Mouse (Mus musculus) forebrain, embryonic 12.5 days (tissue): Measurements from ENCODE around the gene Ep300. TPM values are rescaled to one million over a fixed set of nuclear protein-coding genes. Genes with fewer than 3 reads are reported as not detected.
A peak's percentile ranks its signal among the peaks of the same experiment; 100 is the strongest.
"Not testable (repeated sequence)": the region's sequence is repeated elsewhere in the genome, so short reads cannot be mapped to it uniquely, and the experiment has no call there.

Source experiments
- ATAC-seq: fragments of 200-750 bp; cut with Nextera tagmentation; 2 replicates; pipeline ENCODE4 v1.8.0; 2017; ENCODE audit warnings: moderate TSS enrichment; ENCODE audit not compliant: low FRiP score
- H3K27ac ChIP-seq: fragments of 300-500 bp; sonication (generic); 2 replicates; pipeline ENCODE4 v1.5.1; 2016; ENCODE audit warnings: mild to moderate bottlenecking
- H3K27me3 ChIP-seq: fragments of 300-500 bp; sonication (generic); 2 replicates; pipeline ENCODE4 v1.6.1; 2016; ENCODE audit warnings: mild to moderate bottlenecking
- H3K36me3 ChIP-seq: fragments of 300-500 bp; sonication (generic); replicated peaks from 2 replicates; pipeline ENCODE4 v1.6.1; 2016; ENCODE audit warnings: mild to moderate bottlenecking
- H3K4me1 ChIP-seq: fragments of 300-500 bp; sonication (generic); 2 replicates; pipeline ENCODE4 v1.6.1; 2016
- H3K4me2 ChIP-seq: fragments of 300-500 bp; sonication (generic); 2 replicates; pipeline ENCODE4 v1.6.1; 2016; ENCODE audit warnings: mild to moderate bottlenecking, moderate library complexity
- H3K4me3 ChIP-seq: fragments of 300-500 bp; sonication (generic); replicated peaks from 2 replicates; pipeline ENCODE4 v1.5.1; 2016; ENCODE audit warnings: mild to moderate bottlenecking
- H3K9ac ChIP-seq: fragments of 300-500 bp; sonication (generic); 2 replicates; pipeline ENCODE4 v1.6.1; 2016; ENCODE audit warnings: mild to moderate bottlenecking
- H3K9me3 ChIP-seq: fragments of 300-500 bp; sonication (generic); 2 replicates; pipeline ENCODE4 v1.6.1; 2016
- WGBS: fragments of 180-500 bp; shearing (Covaris S2); methylation state at CpG from one replicate; pipeline ENCODE4 v1.1.7; 2016; 5-methylcytosine and 5-hydroxymethylcytosine counted together
- polyA plus RNA-seq: library from polyadenylated mRNA; unstranded; fragments of >200 nt; fragmentation: Nextera tagmentation; extraction: Ambion mirVana; gene quantifications from 2 replicates; pipeline ENCODE4 v1.2.1, GENCODE M21; 2016

Gene Ep300
- polyA plus RNA-seq, 1 experiment from 2014 or later, result 27.2 TPM

DNA sequence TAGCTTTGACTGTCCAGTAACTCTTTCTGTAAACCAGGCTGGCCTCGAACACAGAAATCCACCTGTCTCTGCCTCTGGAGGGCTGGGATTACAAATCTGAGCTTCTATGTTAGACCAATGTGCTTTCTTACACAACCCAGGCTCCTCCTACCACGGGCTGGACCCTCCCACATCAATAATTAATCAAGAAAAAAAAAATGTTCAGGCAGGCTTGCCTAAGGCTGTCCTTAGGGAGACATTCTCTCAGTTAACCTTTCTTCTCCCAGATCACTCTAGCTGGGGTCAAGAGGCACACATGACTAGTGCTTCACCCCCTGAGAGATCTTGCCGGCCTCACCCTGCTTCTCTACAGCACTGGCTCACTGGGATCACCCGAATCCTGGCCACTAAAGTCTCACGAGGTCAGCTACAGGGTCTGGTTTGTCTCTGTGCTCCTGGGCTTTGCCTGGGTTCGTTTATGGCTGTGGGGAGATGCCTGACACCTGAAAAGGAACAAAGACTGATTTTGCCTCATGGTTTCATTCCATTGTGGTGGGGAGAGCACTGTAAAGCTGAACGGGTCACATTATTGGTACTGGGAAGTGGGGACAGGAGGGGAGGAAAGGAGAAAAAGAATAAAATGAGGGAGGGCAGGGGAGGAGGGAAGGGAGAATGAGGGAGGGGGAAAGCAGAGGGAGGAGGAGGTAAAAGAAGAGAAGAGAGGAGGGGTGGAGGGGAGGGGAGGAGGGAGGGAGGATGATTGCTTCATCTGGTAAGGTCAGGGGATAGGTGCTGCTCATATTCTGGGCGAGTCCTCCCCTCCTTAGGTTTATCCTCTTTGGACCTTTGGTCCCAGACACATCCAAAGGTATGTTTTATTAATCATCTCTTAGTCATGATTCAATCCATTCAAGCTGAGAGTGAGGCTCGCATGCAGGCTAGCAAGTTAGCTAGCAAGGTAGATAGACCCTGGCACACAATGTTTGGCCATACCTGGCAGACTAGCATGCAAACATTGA lies 22.4 kb upstream of the Ep300 start:
- no peak overlapping the region for H3K4me2 ChIP-seq
- 58% methylated on average over 9 of the region's 9 CpGs for WGBS
- no peak overlapping the region for H3K27ac ChIP-seq

DNA sequence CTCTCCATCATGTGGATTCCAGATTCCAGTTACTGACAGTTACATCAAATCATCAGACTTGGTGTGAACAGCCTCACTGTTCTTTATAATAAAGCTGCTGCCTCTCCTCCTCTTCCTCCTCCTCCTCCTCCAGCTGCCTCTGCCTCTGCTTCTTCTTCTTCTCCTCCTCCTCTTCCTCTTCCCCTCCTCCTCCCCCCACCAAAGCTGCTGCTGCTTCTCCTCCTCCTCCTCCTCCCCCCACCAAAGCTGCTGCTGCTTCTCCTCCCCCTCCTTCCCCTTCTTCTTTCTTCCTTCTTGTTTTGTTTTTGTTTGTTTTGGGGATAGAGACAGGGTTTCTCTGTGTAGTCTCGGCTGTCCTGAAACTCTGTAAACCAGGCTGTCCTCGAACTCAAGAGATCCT lies 17.1 kb upstream of the Ep300 start:
- ATAC-seq, result no peak
- no peak overlapping the region for H3K27ac ChIP-seq
- no peaks in the 10 kb centered on the region for H3K9me3 ChIP-seq
- H3K4me2 ChIP-seq, result no peak overlapping the region
- no peak overlapping the region for H3K9ac ChIP-seq
- no peaks in the 10 kb centered on the region for H3K27me3 ChIP-seq
- no peaks in the 10 kb centered on the region for H3K4me1 ChIP-seq
- H3K4me3 ChIP-seq, result no peak overlapping the region
- WGBS, result 28% methylated on average over 2 of the region's 2 CpGs
- no peaks in the 10 kb centered on the region for H3K36me3 ChIP-seq

More for the DNA sequence above, 22.4 kb upstream of the Ep300 start:
- H3K9me3 ChIP-seq, result no peaks in the 10 kb centered on the region
- H3K9ac ChIP-seq, result no peak overlapping the region
- no peak overlapping the region for H3K4me3 ChIP-seq
- no peaks in the 10 kb centered on the region for H3K36me3 ChIP-seq
- H3K27me3 ChIP-seq, result no peaks in the 10 kb centered on the region
- no peak for ATAC-seq
- no peaks in the 10 kb centered on the region for H3K4me1 ChIP-seq

DNA sequence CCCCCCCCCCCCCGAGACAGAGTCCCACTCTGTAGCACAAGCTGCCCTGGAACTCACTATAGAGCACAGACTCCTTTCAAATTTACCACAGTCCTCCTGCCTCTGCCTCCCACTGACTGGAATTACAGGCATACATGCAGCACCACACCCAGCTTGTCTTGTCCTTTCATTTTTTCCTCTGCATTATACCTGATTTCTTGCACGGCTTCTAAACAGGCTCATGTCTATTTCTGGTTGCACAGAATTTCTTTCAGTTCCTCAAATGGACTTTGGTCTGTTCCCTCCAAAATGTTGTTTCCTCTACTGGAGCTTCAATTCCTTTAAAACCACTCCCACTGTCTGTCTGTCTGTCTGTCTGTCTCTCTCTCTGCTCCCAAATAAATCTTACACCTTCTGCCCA lies 16.6 kb upstream of the Ep300 start:
- Histone ChIP-seq H3K27ac (no peak overlapping the region), H3K9ac (no peak overlapping the region), H3K27me3 (no peaks in the 10 kb centered on the region), H3K4me1 (no peaks in the 10 kb centered on the region), H3K36me3 (no peaks in the 10 kb centered on the region), H3K4me3 (no peak overlapping the region), H3K9me3 (no peaks in the 10 kb centered on the region), H3K4me2 (no peak overlapping the region)
- 39% methylated on average over 2 of the region's 2 CpGs for WGBS
- no peak for ATAC-seq

DNA sequence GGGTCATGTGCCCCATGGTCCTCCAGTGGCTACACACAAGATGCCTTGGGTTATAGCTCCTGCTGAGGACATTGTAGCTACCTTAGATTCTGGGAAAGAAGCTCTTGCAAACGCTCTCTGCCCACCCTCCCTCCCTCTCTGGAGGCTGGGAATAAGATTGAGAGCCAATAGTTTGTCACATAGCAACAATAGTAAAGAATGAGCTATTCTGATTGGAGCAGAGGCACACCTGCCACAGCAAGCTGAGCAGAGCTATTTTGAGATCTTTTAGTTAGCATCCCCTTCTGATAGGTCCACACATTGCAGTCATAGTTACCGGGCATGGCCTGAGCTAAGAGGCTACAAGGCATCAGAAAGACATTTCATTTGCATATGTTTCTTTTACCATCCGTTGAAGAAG lies 8.2 kb upstream of the Ep300 start:
- H3K9me3 ChIP-seq, result no peaks in the 10 kb centered on the region
- no peaks in the 10 kb centered on the region for H3K4me1 ChIP-seq
- H3K27me3 ChIP-seq, result no peaks in the 10 kb centered on the region
- ATAC-seq, result no peak
- no peak overlapping the region for H3K9ac ChIP-seq
- H3K27ac ChIP-seq, result no peak overlapping the region
- 16% methylated on average over 3 of the region's 3 CpGs for WGBS
- H3K4me2 ChIP-seq, result no peak overlapping the region
- no peak overlapping the region for H3K4me3 ChIP-seq
- no peaks in the 10 kb centered on the region for H3K36me3 ChIP-seq

- Histone ChIP-seq H3K4me2 (no peak overlapping the region), H3K36me3 (no peaks in the 10 kb centered on the region), H3K9me3 (no peaks in the 10 kb centered on the region), H3K4me3 (no peak overlapping the region), H3K4me1 (no peaks in the 10 kb centered on the region), H3K27ac (no peak overlapping the region), H3K27me3 (no peaks in the 10 kb centered on the region), H3K9ac (no peak overlapping the region)
- no peak for ATAC-seq
- WGBS, result 95% methylated on average over 7 of the region's 7 CpGs
These were observed 7.4 kb upstream of the Ep300 start for GRCm38 (mm10) chr15:81577743-81578165.

DNA sequence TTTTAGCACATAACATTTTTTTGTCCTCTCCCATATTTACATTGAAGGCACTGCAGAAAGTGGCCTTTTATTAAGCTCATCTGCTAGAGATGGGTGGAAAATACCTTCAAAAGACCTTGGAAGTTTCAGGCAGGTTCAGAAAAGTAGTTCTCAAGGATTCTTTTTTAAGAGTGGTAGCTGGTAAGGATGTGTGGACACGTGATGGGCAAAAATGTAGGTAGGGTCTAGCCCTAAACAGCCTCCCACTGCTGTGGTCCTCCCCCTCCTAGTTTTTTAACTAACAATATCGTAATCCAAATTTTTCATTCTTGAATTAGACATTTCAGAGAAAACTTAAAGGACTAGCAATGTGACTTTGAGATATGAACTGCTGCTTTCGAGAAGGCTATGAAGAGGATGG lies 685 bp upstream of the Ep300 start:
- Histone ChIP-seq H3K36me3 (no peaks in the 10 kb centered on the region; the same call in 1 of the 2 replicates), H3K27ac (peak overlapping the region; percentile 100), H3K4me1 (peaks cover 22% of the 10 kb centered on the region), H3K4me3 (peak overlapping the region; percentile 98), H3K9ac (peak overlapping the region; percentile 63), H3K4me2 (peak overlapping the region; percentile 56), H3K27me3 (no peaks in the 10 kb centered on the region), H3K9me3 (no peaks in the 10 kb centered on the region)
- 0 out of 2 replicates have a peak, but pooled peaks have one; percentile 5 for ATAC-seq
- WGBS, result 16% methylated on average over 3 of the region's 3 CpGs

DNA sequence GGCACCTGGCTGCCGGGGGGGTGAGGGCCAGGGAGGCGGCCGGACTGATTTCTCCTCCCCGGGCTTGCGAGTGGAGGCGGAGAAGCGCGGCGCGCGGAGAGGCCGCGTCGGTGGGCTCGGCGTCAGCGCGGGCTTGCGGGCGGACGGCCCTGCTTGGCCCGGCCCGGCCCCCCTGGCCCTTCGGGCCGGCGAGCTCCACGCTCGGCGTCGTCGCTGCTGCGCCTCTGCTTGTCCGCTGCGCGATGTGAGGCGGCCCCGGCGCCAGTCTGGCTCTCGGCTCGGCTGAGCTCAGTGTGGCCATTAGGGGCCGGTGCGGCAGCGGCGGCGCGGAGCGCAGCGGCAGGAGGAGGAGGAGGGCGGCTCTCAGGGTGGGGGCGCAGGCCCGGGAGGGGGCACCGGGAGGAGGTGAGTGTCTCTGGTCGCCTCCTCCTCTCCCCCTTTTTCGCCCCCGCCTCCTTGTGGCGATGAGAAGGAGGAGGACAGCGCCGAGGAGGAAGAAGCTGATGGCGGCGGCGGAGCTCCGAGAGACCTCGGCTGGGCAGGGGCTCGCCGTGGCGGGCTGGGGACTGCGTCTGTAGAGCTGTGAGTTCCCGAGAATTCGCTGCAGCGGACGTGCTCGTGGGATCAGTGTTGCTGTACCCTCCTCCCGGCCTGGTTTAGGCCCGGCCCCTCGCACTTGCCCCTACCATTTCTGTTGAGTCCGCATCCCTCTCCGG lies 753 bp downstream of the Ep300 start:
- WGBS, result under 1% methylated on average over 44 of the region's 77 CpGs
- Histone ChIP-seq H3K36me3 (no peaks in the 10 kb centered on the region; the same call in 1 of the 2 replicates), H3K4me2 (peak overlapping the region; percentile 70), H3K27me3 (no peaks in the 10 kb centered on the region), H3K9ac (peak overlapping the region; percentile 100), H3K4me1 (peaks cover 28% of the 10 kb centered on the region), H3K27ac (peak overlapping the region; percentile 100), H3K4me3 (peak overlapping the region; percentile 98), H3K9me3 (no peaks in the 10 kb centered on the region)
- ATAC-seq, result peak; percentile 63

- peak overlapping the region; percentile 98 for H3K4me3 ChIP-seq
- ATAC-seq, result no peak
- no peaks in the 10 kb centered on the region for H3K9me3 ChIP-seq
- H3K4me1 ChIP-seq, result peaks cover 28% of the 10 kb centered on the region
- no peaks in the 10 kb centered on the region; the same call in 1 of the 2 replicates for H3K36me3 ChIP-seq
- peak overlapping the region; percentile 100 for H3K9ac ChIP-seq
- under 1% methylated on average over 28 of the region's 28 CpGs for WGBS
- H3K4me2 ChIP-seq, result peak overlapping the region; percentile 70
- H3K27me3 ChIP-seq, result no peaks in the 10 kb centered on the region
- H3K27ac ChIP-seq, result peak overlapping the region; percentile 100
These were observed 1.3 kb downstream of the Ep300 start for GRCm38 (mm10) chr15:81586466-81586865.

- no peaks in the 10 kb centered on the region for H3K27me3 ChIP-seq
- peak overlapping the region; percentile 98 for H3K4me3 ChIP-seq
- no peak overlapping the region for H3K27ac ChIP-seq
- ATAC-seq, result no peak
- peak overlapping the region; percentile 70 for H3K4me2 ChIP-seq
- 46% methylated on average over 2 of the region's 2 CpGs for WGBS
- H3K9me3 ChIP-seq, result no peaks in the 10 kb centered on the region
- H3K9ac ChIP-seq, result peak overlapping the region; percentile 100
- H3K36me3 ChIP-seq, result peaks cover 4% of the 10 kb centered on the region; the same call in 1 of the 2 replicates
- H3K4me1 ChIP-seq, result peaks cover 28% of the 10 kb centered on the region
These were observed 2.5 kb downstream of the Ep300 start for GRCm38 (mm10) chr15:81587686-81588085.

DNA sequence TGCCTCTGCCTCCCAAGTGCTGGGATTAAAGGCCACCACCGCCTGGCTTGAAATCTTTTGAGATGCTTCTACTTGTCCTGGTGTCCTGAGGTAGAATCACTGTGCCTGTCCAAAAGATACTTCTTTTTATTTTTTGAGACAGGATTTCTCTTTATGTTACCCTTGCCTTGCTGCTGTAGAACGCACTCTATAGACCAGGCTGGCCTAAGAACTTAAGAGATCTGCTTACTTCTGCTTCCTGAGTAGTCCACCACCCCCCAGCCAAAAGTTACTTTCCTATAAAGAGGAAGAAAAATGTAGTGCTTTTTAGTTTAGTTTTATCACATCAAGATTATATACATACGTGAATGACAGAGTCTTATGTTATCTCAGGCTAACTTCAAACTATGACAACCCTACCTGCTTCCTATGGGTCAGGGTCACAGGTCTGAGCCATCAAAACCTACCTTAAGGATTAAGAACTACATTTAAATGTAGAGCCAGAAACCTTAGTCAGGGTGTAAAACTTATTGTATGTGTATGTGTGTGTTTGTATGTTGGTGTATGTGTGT lies 9.1 kb downstream of the Ep300 start:
- Histone ChIP-seq H3K4me3 (no peak overlapping the region), H3K4me1 (peaks cover 8% of the 10 kb centered on the region), H3K4me2 (no peak overlapping the region), H3K36me3 (peaks cover 11% of the 10 kb centered on the region; the same call in 1 of the 2 replicates), H3K9me3 (no peaks in the 10 kb centered on the region), H3K27me3 (no peaks in the 10 kb centered on the region), H3K27ac (no peak overlapping the region), H3K9ac (no peak overlapping the region)
- ATAC-seq, result no peak
- WGBS, result 95% methylated on average over 3 of the region's 3 CpGs

- H3K36me3 ChIP-seq, result peaks cover 18% of the 10 kb centered on the region
- H3K27me3 ChIP-seq, ATAC-seq, H3K4me2 ChIP-seq, H3K9me3 ChIP-seq, H3K9ac ChIP-seq, H3K27ac ChIP-seq, H3K4me1 ChIP-seq, H3K4me3 ChIP-seq: not testable (repeated sequence)
- WGBS, result 93% methylated on average over 8 of the region's 8 CpGs
These were observed 13.6 kb downstream of the Ep300 start for GRCm38 (mm10) chr15:81598742-81599141.

DNA sequence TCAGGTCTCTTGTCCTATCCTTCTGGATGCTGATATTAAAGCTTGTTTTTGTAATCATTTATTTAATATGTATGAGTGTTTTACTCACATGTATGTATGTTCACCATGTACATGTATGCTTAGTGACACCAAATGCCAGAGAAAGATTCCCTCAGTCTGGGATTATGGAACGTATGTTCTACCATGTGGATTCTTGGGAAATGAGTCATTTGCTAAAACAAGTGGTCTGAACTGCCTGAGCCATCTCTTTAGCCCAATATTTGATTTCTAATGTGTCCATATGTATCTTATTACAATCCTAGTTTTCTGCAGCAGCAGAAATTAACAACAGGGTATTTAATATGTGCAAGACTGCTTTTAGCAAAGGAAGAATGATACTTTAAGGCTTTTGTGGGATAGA lies 20.1 kb downstream of the Ep300 start:
- H3K27ac ChIP-seq, result no peak overlapping the region
- no peaks in the 10 kb centered on the region for H3K4me1 ChIP-seq
- H3K9me3 ChIP-seq, result no peaks in the 10 kb centered on the region
- no peak overlapping the region for H3K9ac ChIP-seq
- H3K27me3 ChIP-seq, result no peaks in the 10 kb centered on the region
- H3K36me3 ChIP-seq, result peaks cover 52% of the 10 kb centered on the region
- H3K4me2 ChIP-seq, result no peak overlapping the region
- no peak overlapping the region for H3K4me3 ChIP-seq
- WGBS, result 96% methylated on average over 1 of the region's 1 CpGs
- no peak for ATAC-seq
